Comparison of ENCODE assay signal across 9 mouse cellular contexts in genomic region chr4:111721121-111721840, GRCm38 (mm10). TPM values are rescaled to one million over a fixed set of nuclear protein-coding genes. Genes with fewer than 3 reads are reported as not detected.
DNase-seq lines count a peak whose midpoint lies in the region; ATAC-seq and TF ChIP-seq lines count a peak whose summit lies in the region.
"Had no signal": no experiment of that assay in that cellular context is flagged by ENCODE, and none has a peak within 500 bp of the region (broad histone marks: within the 10 kb centered on the region; RNA-seq: fewer than 3 reads in every experiment).

No protein-coding gene starts in this region.

- intact Hi-C loops in gastrocnemius, adult 2 months (cut with DNase I) = no loop called here

- no peaks in the 10 kb centered on the region for H3K36me3 ChIP-seq in hindbrain, embryonic 11.5 days (ENCODE audit: control insufficient read depth, insufficient read depth, low read length)
- no peaks in the 10 kb centered on the region for H3K36me3 ChIP-seq in liver, embryonic 14.5 days (replicated peaks; ENCODE audit: control insufficient read depth, insufficient read depth, low read depth)
- H3K36me3 ChIP-seq: G1E had no signal

- no peaks in the 10 kb centered on the region for H3K4me1 ChIP-seq in hindbrain, embryonic 11.5 days (replicated peaks; ENCODE audit: control insufficient read depth, insufficient read depth, low read length)
- peaks cover 0 to 5% of the 10 kb centered on the region in 2 experiments; a peak in 1 of 4 replicates for H3K4me1 ChIP-seq in liver, embryonic 14.5 days (replicated peaks; ENCODE audit: control insufficient read depth in 2 of 2, insufficient read depth in 2 of 2, low read length in 1 of 2)

- H3K9me3 ChIP-seq in hindbrain, embryonic 11.5 days (ENCODE audit: control insufficient read depth, low read length) = no peaks in the 10 kb centered on the region
- H3K9me3 ChIP-seq in liver, embryonic 14.5 days (ENCODE audit: control insufficient read depth, low read length) = no peaks in the 10 kb centered on the region

- TF ChIP-seq CTCF in gastrocnemius, adult 2 months (IDR thresholded peaks at IDR 0.05) = no peak
- no peak for TF ChIP-seq CTCF in liver, embryonic 14.5 days (IDR thresholded peaks at IDR 0.05; ENCODE audit: low read depth)

- peak overlapping the region; percentile 87 for H3K27ac ChIP-seq in gastrocnemius, adult 2 months
- H3K27ac ChIP-seq in hindbrain, embryonic 11.5 days (ENCODE audit: low read depth, low read length) = no peak overlapping the region
- no peak overlapping the region for H3K27ac ChIP-seq in liver, embryonic 14.5 days

- H3K9ac ChIP-seq in hindbrain, embryonic 11.5 days (ENCODE audit: low read depth, low read length) = no peak overlapping the region
- H3K9ac ChIP-seq in liver, embryonic 14.5 days (replicated peaks) = no peak overlapping the region

- H3K27me3 ChIP-seq in hindbrain, embryonic 11.5 days (ENCODE audit: control insufficient read depth, insufficient read depth, low read length) = no peaks in the 10 kb centered on the region
- H3K27me3 ChIP-seq in liver, embryonic 14.5 days (ENCODE audit: control insufficient read depth, insufficient read depth, low read length) = no peaks in the 10 kb centered on the region

- WGBS in hindbrain, embryonic 11.5 days = 33% methylated on average over 4 of the region's 4 CpGs
- WGBS in liver, embryonic 14.5 days (ENCODE audit: insufficient replicate concordance) = 24% methylated on average over 4 of the region's 4 CpGs

- peak overlapping the region; percentile 87 for H3K4me3 ChIP-seq in gastrocnemius, adult 2 months
- H3K4me3 ChIP-seq in hindbrain, embryonic 11.5 days (ENCODE audit: low read depth, low read length) = peak overlapping the region; percentile 73
- peak overlapping the region in 1 of 2 experiments; percentile 62; a peak in 1 of 4 replicates for H3K4me3 ChIP-seq in liver, embryonic 14.5 days (ENCODE audit: insufficient read depth in 1 of 2, low read depth in 2 of 2, low read length in 2 of 2)

- peak; percentile 24 for DNase-seq in gastrocnemius, adult 2 months
- DNase-seq in gastrocnemius, postnatal 4 days (ENCODE audit: low spot score in 2 of 2) = no peak
- peak; percentile 18 for DNase-seq in fibroblast of lung, adult 2 months (ENCODE audit: low read depth)
- DNase-seq in hindbrain, embryonic 11.5 days (ENCODE audit: low spot score) = peak; percentile 13
- peak in 1 of 3 experiments; percentile 6 for DNase-seq in liver, embryonic 14.5 days (ENCODE audit: low read depth in 3 of 3, low spot score in 3 of 3)
- peak; percentile 67 for DNase-seq in naive thymus-derived CD4-positive, alpha-beta T cell, adult 2 months (ENCODE audit: low read depth)
- DNase-seq in cerebellum, adult 9-10 months = no peak
- no peak for DNase-seq in cerebellum, adult 8-10 months

- no peak for ATAC-seq in hindbrain, embryonic 11.5 days (ENCODE audit: low FRiP score)
- no peak for ATAC-seq in liver, embryonic 14.5 days (ENCODE audit: insufficient read depth)

- no peak for TF ChIP-seq EP300 in liver, embryonic 14.5 days (IDR thresholded peaks at IDR 0.05; ENCODE audit: low read depth)

- H3K4me2 ChIP-seq in hindbrain, embryonic 11.5 days (replicated peaks; ENCODE audit: low read depth, low read length) = peak overlapping the region; percentile 45
- H3K4me2 ChIP-seq in liver, embryonic 14.5 days (ENCODE audit: low read depth) = peak overlapping the region; percentile 65; the same call in 1 of the 2 replicates

RNA-seq across cellular contexts. Expression of gene Spata6, which starts 1.5 kb away (rescaled TPM):
- total RNA-seq in gastrocnemius, adult 2 months (2021) = 1 to 10 TPM; 2.6 to 3.1 TPM
- total RNA-seq in gastrocnemius, postnatal 4 days (2021) = 10 to 100 TPM; 15.5 to 19.8 TPM
- 26.4 and 30.2 TPM in 2 replicates for polyA plus RNA-seq in hindbrain, embryonic 11.5 days (2014; fragmentation: Nextera tagmentation; extraction: Ambion mirVana)
- polyA plus RNA-seq in liver, embryonic 14.5 days (2012; rRNA removed) = 1.5 TPM in 2 replicates
- polyA plus RNA-seq in liver, embryonic 14.5 days (2014; fragmentation: Nextera tagmentation; extraction: Ambion mirVana) = 2.7 and 3.7 TPM in 2 replicates
- polyA plus RNA-seq: G1E had no signal

Comparison
In these comparisons a context has a peak if more than half of its experiments do, and no peak if none do; other contexts are left out.
1. DNase-seq: peak in gastrocnemius, adult 2 months (single experiment), fibroblast of lung, adult 2 months (single experiment), hindbrain, embryonic 11.5 days (single experiment) and naive thymus-derived CD4-positive, alpha-beta T cell, adult 2 months (single experiment); none in gastrocnemius, postnatal 4 days (0 of 2), cerebellum, adult 9-10 months (single experiment) and cerebellum, adult 8-10 months (single experiment).
2. RNA of gene Spata6, which starts 1.5 kb away (total RNA-seq): 15.5 to 19.8 TPM in gastrocnemius, postnatal 4 days; 2.6 to 3.1 TPM in gastrocnemius, adult 2 months; every median in the first group is over 4 times any median in the second.